Mouse (Mus musculus) heart, embryonic 15.5 days (tissue): ENCODE measurements around the gene Thra. TPM values are rescaled to one million over a fixed set of nuclear protein-coding genes. Genes with fewer than 3 reads are reported as not detected.
A peak's percentile ranks its signal among the peaks of the same experiment; 100 is the strongest.

Experiments used
- ATAC-seq: fragments of 200-750 bp; cut with Nextera tagmentation; replicated peaks from 2 replicates; pipeline ENCODE4 v1.8.0; 2017; ENCODE audit warnings: low read depth, moderate TSS enrichment; ENCODE audit not compliant: insufficient number of reproducible peaks, insufficient read depth, low FRiP score
- H3K27ac ChIP-seq: fragments of 300-500 bp; sonication (generic); 2 replicates; pipeline ENCODE4 v1.5.1; 2015; ENCODE audit warnings: mild to moderate bottlenecking, inconsistent platforms
- H3K27me3 ChIP-seq: fragments of 300-500 bp; sonication (generic); 2 replicates; pipeline ENCODE4 v1.6.1; 2015; ENCODE audit warnings: inconsistent platforms
- H3K36me3 ChIP-seq: fragments of 300-500 bp; sonication (generic); 2 replicates; pipeline ENCODE4 v1.6.1; 2015; ENCODE audit warnings: mild to moderate bottlenecking, inconsistent platforms
- H3K4me1 ChIP-seq: fragments of 300-500 bp; sonication (generic); replicated peaks from 2 replicates; pipeline ENCODE4 v1.6.1; 2015; ENCODE audit warnings: inconsistent platforms
- H3K4me2 ChIP-seq: fragments of 300-500 bp; sonication (generic); 2 replicates; pipeline ENCODE4 v1.6.1; 2015; ENCODE audit warnings: inconsistent platforms, mild to moderate bottlenecking, moderate library complexity
- H3K4me3 ChIP-seq: fragments of 300-500 bp; sonication (generic); 2 replicates; pipeline ENCODE4 v1.5.1; 2015; ENCODE audit warnings: mild to moderate bottlenecking, inconsistent platforms
- H3K9ac ChIP-seq: fragments of 300-500 bp; sonication (generic); 2 replicates; pipeline ENCODE4 v1.6.1; 2015; ENCODE audit warnings: mild to moderate bottlenecking, inconsistent platforms
- H3K9me3 ChIP-seq: fragments of 300-500 bp; sonication (generic); replicated peaks from 2 replicates; pipeline ENCODE4 v1.6.1; 2016; ENCODE audit warnings: inconsistent platforms
- WGBS: fragments of 180-500 bp; shearing (Covaris S2); methylation state at CpG from one replicate; pipeline ENCODE4 v1.1.7; 2015; ENCODE audit warnings: mixed read lengths; 5-methylcytosine and 5-hydroxymethylcytosine counted together
- polyA plus RNA-seq: library from polyadenylated mRNA; unstranded; fragments of >200 nt; fragmentation: Nextera tagmentation; extraction: Ambion mirVana; gene quantifications from 2 replicates; pipeline ENCODE4 v1.2.1, GENCODE M21; 2015

Thra gene
- polyA plus RNA-seq, 1 experiment from 2014 or later = 34.8 TPM

- 0 out of 2 replicates have a peak overlapping the region, but pooled peaks have one; percentile 9 for H3K9ac ChIP-seq
These were observed 26.8 kb downstream of the Thra start for GRCm38 (mm10) chr11:98767276-98767675.

DNA sequence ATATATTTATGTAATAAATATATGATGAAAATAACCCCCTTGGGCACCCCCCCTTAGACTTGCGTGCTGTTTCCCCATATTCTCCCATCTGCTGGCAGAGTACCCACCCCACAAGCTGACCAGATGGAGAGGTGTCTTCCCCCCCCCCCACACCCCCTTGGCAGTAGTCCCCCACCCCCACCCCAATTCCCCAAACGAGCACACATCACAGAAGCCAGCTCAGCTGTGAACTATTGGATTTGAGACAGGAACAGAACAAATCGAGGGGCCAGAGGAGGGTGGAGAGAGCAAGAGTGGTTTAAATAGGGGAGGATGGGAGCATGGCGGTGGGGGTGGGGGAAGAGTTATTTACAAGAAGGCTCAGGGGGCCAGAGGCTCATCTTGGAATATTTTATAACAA is 27.3 kb downstream of the Thra start:
- H3K4me1 ChIP-seq = peaks cover 94% of the 10 kb centered on the region
- peaks cover 46% of the 10 kb centered on the region for H3K36me3 ChIP-seq
- ATAC-seq = no peak
- 13% methylated on average over 4 of the region's 4 CpGs for WGBS
- no peaks in the 10 kb centered on the region for H3K9me3 ChIP-seq
- peak overlapping the region; percentile 53 for H3K9ac ChIP-seq
- H3K4me3 ChIP-seq = peak overlapping the region; percentile 42
- peak overlapping the region; percentile 95 for H3K27ac ChIP-seq
- no peaks in the 10 kb centered on the region for H3K27me3 ChIP-seq
- peak overlapping the region; percentile 61 for H3K4me2 ChIP-seq

More at GRCm38 (mm10) chr11:98767276-98767675, 26.8 kb downstream of the Thra start:
- no peak; the same call in 1 of the 2 replicates for ATAC-seq
- peaks cover 50% of the 10 kb centered on the region for H3K36me3 ChIP-seq
- no peaks in the 10 kb centered on the region for H3K27me3 ChIP-seq
- WGBS = 17% methylated on average over 9 of the region's 9 CpGs
- H3K9me3 ChIP-seq = no peaks in the 10 kb centered on the region
- peaks cover 92% of the 10 kb centered on the region for H3K4me1 ChIP-seq
- H3K4me2 ChIP-seq = peak overlapping the region; percentile 61
- H3K27ac ChIP-seq = peak overlapping the region; percentile 95
- H3K4me3 ChIP-seq = peak overlapping the region; percentile 42; the same call in 1 of the 2 replicates

GRCm38 (mm10) chr11:98768127-98769006 is 27.9 kb downstream of the Thra start:
- 15% methylated on average over 36 of the region's 39 CpGs for WGBS
- H3K27me3 ChIP-seq = no peaks in the 10 kb centered on the region
- ATAC-seq = peak; percentile 25
- H3K36me3 ChIP-seq = peaks cover 39% of the 10 kb centered on the region
- H3K4me3 ChIP-seq = peak overlapping the region; percentile 42
- peak overlapping the region; percentile 53 for H3K9ac ChIP-seq
- H3K4me1 ChIP-seq = peaks cover 93% of the 10 kb centered on the region
- peak overlapping the region; percentile 95 for H3K27ac ChIP-seq
- H3K9me3 ChIP-seq = no peaks in the 10 kb centered on the region
- H3K4me2 ChIP-seq = peak overlapping the region; percentile 61

DNA sequence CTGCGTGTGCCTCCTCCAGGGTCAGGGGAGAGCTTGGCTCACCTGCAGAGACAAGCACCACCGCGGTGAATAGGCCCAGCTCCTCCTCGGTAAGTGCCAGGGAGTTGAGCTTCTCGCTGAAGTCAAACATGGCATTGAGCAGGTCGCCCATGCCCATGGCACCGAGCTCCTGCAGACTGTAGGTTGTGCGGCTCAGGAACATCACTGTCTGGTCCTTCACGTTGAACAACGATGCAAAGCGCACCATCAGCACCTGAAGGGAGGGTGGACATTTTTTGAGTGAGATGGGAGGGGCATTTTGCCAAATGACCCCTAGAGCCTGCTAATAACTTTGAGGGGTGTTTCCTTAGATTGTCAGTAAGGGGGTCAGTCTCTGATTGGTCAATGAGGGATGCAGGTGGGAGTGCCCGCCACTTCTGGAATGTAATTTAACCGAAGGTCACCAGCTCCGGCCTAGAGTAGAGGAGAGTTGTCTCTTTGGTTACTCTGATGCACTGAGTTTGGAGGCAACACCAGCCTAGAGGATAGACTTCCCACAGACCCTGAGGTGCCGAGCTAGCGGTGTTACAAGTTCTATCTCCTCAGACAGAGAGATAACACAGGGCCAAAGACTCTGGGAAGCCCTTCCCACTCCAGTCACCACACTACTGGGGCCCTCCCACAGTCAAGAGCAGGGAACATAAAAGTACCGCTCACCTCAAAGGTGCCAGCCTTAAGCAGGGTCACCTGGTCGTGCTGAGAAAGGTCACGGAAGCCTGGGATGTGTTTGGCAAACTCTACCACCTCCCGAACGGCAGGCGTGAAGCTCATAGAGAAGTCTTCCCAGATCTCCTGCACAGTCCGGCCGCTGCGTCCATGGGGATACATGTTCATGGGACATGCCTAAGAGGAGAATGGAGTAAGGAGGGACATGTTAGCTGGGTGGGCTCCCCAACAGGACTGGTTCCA is 28.8 kb downstream of the Thra start:
- Histone ChIP-seq H3K4me2 (peak overlapping the region; percentile 61), H3K36me3 (peaks cover 30% of the 10 kb centered on the region), H3K27ac (peak overlapping the region; percentile 95), H3K4me3 (no peak overlapping the region), H3K9me3 (no peaks in the 10 kb centered on the region), H3K9ac (peak overlapping the region; percentile 0; the same call in 1 of the 2 replicates), H3K27me3 (no peaks in the 10 kb centered on the region), H3K4me1 (peaks cover 97% of the 10 kb centered on the region)
- 64% methylated on average over 25 of the region's 25 CpGs for WGBS
- ATAC-seq = no peak

GRCm38 (mm10) chr11:98770096-98770975 is 29.9 kb downstream of the Thra start:
- Histone ChIP-seq H3K27ac (peak overlapping the region; percentile 95), H3K9me3 (no peaks in the 10 kb centered on the region), H3K9ac (peak overlapping the region; percentile 0; the same call in 1 of the 2 replicates), H3K4me2 (no peak overlapping the region), H3K4me1 (peaks cover 96% of the 10 kb centered on the region), H3K36me3 (peaks cover 21% of the 10 kb centered on the region), H3K4me3 (no peak overlapping the region), H3K27me3 (no peaks in the 10 kb centered on the region)
- ATAC-seq = no peak
- 89% methylated on average over 26 of the region's 26 CpGs for WGBS

DNA sequence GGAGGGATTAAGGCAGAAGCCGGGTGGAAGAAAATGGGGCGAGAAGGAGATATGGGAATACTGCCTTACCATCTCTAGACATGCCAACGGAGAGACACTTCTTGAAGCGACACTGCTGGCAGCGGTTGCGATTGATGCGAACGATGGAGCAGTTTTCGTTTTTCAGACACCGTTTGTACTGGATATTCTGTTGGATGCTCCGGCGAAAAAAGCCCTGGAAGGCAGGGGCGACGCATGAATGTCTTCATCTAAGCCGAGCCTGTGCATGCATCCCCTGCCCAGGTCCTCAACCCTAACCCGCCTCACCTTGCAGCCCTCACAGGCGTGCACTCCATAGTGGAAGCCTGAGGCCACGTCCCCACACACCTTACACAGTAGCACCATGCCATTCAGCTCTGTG is 30.7 kb downstream of the Thra start:
- no peak overlapping the region for H3K4me2 ChIP-seq
- no peaks in the 10 kb centered on the region for H3K27me3 ChIP-seq
- no peak overlapping the region for H3K4me3 ChIP-seq
- ATAC-seq = no peak
- H3K4me1 ChIP-seq = peaks cover 95% of the 10 kb centered on the region
- no peak overlapping the region for H3K9ac ChIP-seq
- H3K27ac ChIP-seq = peak overlapping the region; percentile 93
- no peaks in the 10 kb centered on the region for H3K9me3 ChIP-seq
- H3K36me3 ChIP-seq = peaks cover 21% of the 10 kb centered on the region
- WGBS = 92% methylated on average over 18 of the region's 18 CpGs

GRCm38 (mm10) chr11:98771844-98772525 is 31.5 kb downstream of the Thra start:
- H3K4me2 ChIP-seq = peak overlapping the region; percentile 76

DNA sequence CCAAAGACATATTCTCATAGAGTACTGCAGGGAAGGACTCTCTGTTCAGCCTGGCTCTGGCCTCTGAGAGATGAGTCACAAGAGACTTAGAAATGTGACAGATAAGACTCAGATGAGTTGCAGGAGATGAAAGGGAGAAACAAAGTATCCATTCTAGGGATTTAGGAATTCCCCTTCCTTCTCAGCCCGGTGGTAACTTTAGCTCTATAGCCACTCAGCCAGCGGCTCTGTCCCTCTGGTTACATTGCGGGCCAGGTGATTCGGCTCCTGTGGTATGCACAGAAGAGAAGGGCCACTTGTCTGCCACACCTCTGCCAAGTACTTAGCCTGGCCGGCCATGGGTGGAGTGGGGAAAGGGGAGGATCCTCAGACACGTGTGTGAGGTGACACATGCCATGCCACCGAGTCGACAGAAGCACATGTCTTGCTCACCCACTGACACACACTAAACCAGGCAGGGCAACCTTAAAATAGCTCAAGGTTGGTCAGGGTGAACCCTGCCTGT is 32.3 kb downstream of the Thra start:
- WGBS = 24% methylated on average over 8 of the region's 8 CpGs
- Histone ChIP-seq H3K9ac (peak overlapping the region; percentile 22; the same call in 1 of the 2 replicates), H3K27me3 (no peaks in the 10 kb centered on the region), H3K4me2 (peak overlapping the region; percentile 76), H3K4me1 (peaks cover 94% of the 10 kb centered on the region), H3K36me3 (peaks cover 21% of the 10 kb centered on the region), H3K27ac (peak overlapping the region; percentile 93), H3K4me3 (peak overlapping the region; percentile 10; the same call in 1 of the 2 replicates), H3K9me3 (no peaks in the 10 kb centered on the region)
- ATAC-seq = peak; percentile 53

More at GRCm38 (mm10) chr11:98771844-98772525, 31.5 kb downstream of the Thra start:
- 51% methylated on average over 11 of the region's 11 CpGs for WGBS
- no peak for ATAC-seq
- H3K27me3 ChIP-seq = no peaks in the 10 kb centered on the region
- H3K36me3 ChIP-seq = peaks cover 21% of the 10 kb centered on the region
- H3K27ac ChIP-seq = peak overlapping the region; percentile 93
- peaks cover 95% of the 10 kb centered on the region for H3K4me1 ChIP-seq
- peak overlapping the region; percentile 10; the same call in 1 of the 2 replicates for H3K4me3 ChIP-seq
- H3K9me3 ChIP-seq = no peaks in the 10 kb centered on the region
- peak overlapping the region; percentile 22; the same call in 1 of the 2 replicates for H3K9ac ChIP-seq

- Histone ChIP-seq H3K4me3 (peak overlapping the region; percentile 55), H3K36me3 (peaks cover 21% of the 10 kb centered on the region)
- under 1% methylated on average over 37 of the region's 37 CpGs for WGBS
These were observed 33.3 kb downstream of the Thra start for GRCm38 (mm10) chr11:98773635-98774295.

More at GRCm38 (mm10) chr11:98773635-98774295, 33.3 kb downstream of the Thra start:
- peak overlapping the region; percentile 64; the same call in 1 of the 2 replicates for H3K9ac ChIP-seq
- no peaks in the 10 kb centered on the region for H3K9me3 ChIP-seq
- peak overlapping the region; percentile 93 for H3K27ac ChIP-seq
- peak overlapping the region; percentile 76 for H3K4me2 ChIP-seq
- H3K4me1 ChIP-seq = peaks cover 84% of the 10 kb centered on the region
- ATAC-seq = peak; percentile 74
- H3K27me3 ChIP-seq = no peaks in the 10 kb centered on the region
